22 mouse cellular contexts compared by ENCODE assay signal in genomic region chr7:128910134-128910533, GRCm38 (mm10).
DNase-seq lines count a peak whose midpoint lies in the region; ATAC-seq and TF ChIP-seq lines count a peak whose summit lies in the region.
"Had no signal": no experiment of that assay in that cellular context is flagged by ENCODE, and none has a peak within 500 bp of the region (broad histone marks: within the 10 kb centered on the region; RNA-seq: fewer than 3 reads in every experiment).

No protein-coding gene starts in this region.

- TF ChIP-seq EP300 in stomach, postnatal 0 days (optimal IDR thresholded peaks at IDR 0.05) = no peak

- no peak overlapping the region for H3K27ac ChIP-seq in intestine, embryonic 16.5 days (ENCODE audit: low read length)
- no peak overlapping the region for H3K27ac ChIP-seq in intestine, embryonic 15.5 days
- H3K27ac ChIP-seq in stomach, embryonic 15.5 days = no peak overlapping the region
- H3K27ac ChIP-seq in stomach, postnatal 0 days (replicated peaks) = no peak overlapping the region
- no peak overlapping the region for H3K27ac ChIP-seq in heart, embryonic 10.5 days
- no peak overlapping the region for H3K27ac ChIP-seq in heart, embryonic 12.5 days (ENCODE audit: poor library complexity, severe bottlenecking)
- H3K27ac ChIP-seq in hindbrain, embryonic 11.5 days (ENCODE audit: low read depth, low read length) = no peak overlapping the region
- H3K27ac ChIP-seq: embryonic facial prominence, embryonic 10.5 days; embryonic facial prominence, embryonic 12.5 days; forebrain, embryonic 13.5 days; forebrain, embryonic 15.5 days had no signal

- no peak overlapping the region for H3K4me2 ChIP-seq in intestine, embryonic 16.5 days (ENCODE audit: low read depth, low read length)
- no peak overlapping the region for H3K4me2 ChIP-seq in intestine, embryonic 15.5 days (replicated peaks)
- no peak overlapping the region for H3K4me2 ChIP-seq in stomach, embryonic 15.5 days
- H3K4me2 ChIP-seq in stomach, postnatal 0 days (replicated peaks; ENCODE audit: low read depth) = no peak overlapping the region
- no peak overlapping the region for H3K4me2 ChIP-seq in heart, embryonic 12.5 days
- H3K4me2 ChIP-seq in hindbrain, embryonic 11.5 days (replicated peaks; ENCODE audit: low read depth, low read length) = no peak overlapping the region
- H3K4me2 ChIP-seq: embryonic facial prominence, embryonic 12.5 days; forebrain, embryonic 13.5 days; forebrain, embryonic 15.5 days had no signal

- no peaks in the 10 kb centered on the region for H3K27me3 ChIP-seq in intestine, embryonic 16.5 days (replicated peaks; ENCODE audit: control insufficient read depth, insufficient read depth, low read length)
- no peaks in the 10 kb centered on the region for H3K27me3 ChIP-seq in intestine, embryonic 15.5 days (replicated peaks)
- no peaks in the 10 kb centered on the region for H3K27me3 ChIP-seq in stomach, embryonic 15.5 days (replicated peaks)
- H3K27me3 ChIP-seq in stomach, postnatal 0 days (ENCODE audit: control insufficient read depth, insufficient read depth, low read length) = no peaks in the 10 kb centered on the region
- no peaks in the 10 kb centered on the region for H3K27me3 ChIP-seq in heart, embryonic 10.5 days (ENCODE audit: insufficient read depth, poor library complexity, severe bottlenecking)
- no peaks in the 10 kb centered on the region for H3K27me3 ChIP-seq in heart, embryonic 12.5 days (replicated peaks)
- H3K27me3 ChIP-seq in hindbrain, embryonic 11.5 days (ENCODE audit: control insufficient read depth, insufficient read depth, low read length) = no peaks in the 10 kb centered on the region
- H3K27me3 ChIP-seq: embryonic facial prominence, embryonic 12.5 days; forebrain, embryonic 13.5 days; forebrain, embryonic 15.5 days had no signal

- H3K9me3 ChIP-seq in intestine, embryonic 16.5 days (ENCODE audit: control insufficient read depth, low read length) = no peaks in the 10 kb centered on the region
- H3K9me3 ChIP-seq in intestine, embryonic 15.5 days = no peaks in the 10 kb centered on the region
- no peaks in the 10 kb centered on the region for H3K9me3 ChIP-seq in stomach, embryonic 15.5 days
- H3K9me3 ChIP-seq in stomach, postnatal 0 days (ENCODE audit: control insufficient read depth, low read length) = no peaks in the 10 kb centered on the region
- no peaks in the 10 kb centered on the region for H3K9me3 ChIP-seq in heart, embryonic 10.5 days
- H3K9me3 ChIP-seq in heart, embryonic 12.5 days (replicated peaks) = peaks cover 7% of the 10 kb centered on the region; the same call in 1 of the 2 replicates
- no peaks in the 10 kb centered on the region for H3K9me3 ChIP-seq in hindbrain, embryonic 11.5 days (ENCODE audit: control insufficient read depth, low read length)
- H3K9me3 ChIP-seq: embryonic facial prominence, embryonic 10.5 days; embryonic facial prominence, embryonic 12.5 days; forebrain, embryonic 13.5 days; forebrain, embryonic 15.5 days had no signal

- no peak for TF ChIP-seq CTCF in stomach, postnatal 0 days (IDR thresholded peaks at IDR 0.05; ENCODE audit: low read depth)

- ATAC-seq in intestine, embryonic 16.5 days = peak; percentile 55; the same call in 1 of the 2 replicates
- no peak for ATAC-seq in intestine, embryonic 15.5 days
- ATAC-seq in stomach, embryonic 15.5 days (ENCODE audit: insufficient read depth, low FRiP score, low read depth) = peak; percentile 85
- peak; percentile 90 for ATAC-seq in stomach, postnatal 0 days (ENCODE audit: low FRiP score, low TSS enrichment)
- no peak for ATAC-seq in heart, embryonic 12.5 days (ENCODE audit: insufficient number of reproducible peaks, low FRiP score)
- ATAC-seq in hindbrain, embryonic 11.5 days (ENCODE audit: low FRiP score) = no peak
- ATAC-seq: CD4-positive, CD25-positive, alpha-beta regulatory T cell, adult 4 months; forebrain, embryonic 13.5 days; forebrain, embryonic 15.5 days had no signal

- no peaks in the 10 kb centered on the region for H3K36me3 ChIP-seq in intestine, embryonic 16.5 days (ENCODE audit: control insufficient read depth, insufficient read depth, low read length)
- no peaks in the 10 kb centered on the region for H3K36me3 ChIP-seq in intestine, embryonic 15.5 days
- no peaks in the 10 kb centered on the region for H3K36me3 ChIP-seq in stomach, embryonic 15.5 days
- H3K36me3 ChIP-seq in stomach, postnatal 0 days (ENCODE audit: control insufficient read depth, insufficient read depth, low read length) = no peaks in the 10 kb centered on the region
- H3K36me3 ChIP-seq in heart, embryonic 10.5 days = no peaks in the 10 kb centered on the region
- no peaks in the 10 kb centered on the region for H3K36me3 ChIP-seq in heart, embryonic 12.5 days
- no peaks in the 10 kb centered on the region for H3K36me3 ChIP-seq in hindbrain, embryonic 11.5 days (ENCODE audit: control insufficient read depth, insufficient read depth, low read length)
- H3K36me3 ChIP-seq: embryonic facial prominence, embryonic 10.5 days; embryonic facial prominence, embryonic 12.5 days; forebrain, embryonic 15.5 days had no signal

- H3K4me3 ChIP-seq in intestine, embryonic 16.5 days (ENCODE audit: low read length) = no peak overlapping the region
- H3K4me3 ChIP-seq in intestine, embryonic 15.5 days (replicated peaks) = no peak overlapping the region
- no peak overlapping the region for H3K4me3 ChIP-seq in stomach, embryonic 15.5 days (replicated peaks)
- no peak overlapping the region for H3K4me3 ChIP-seq in stomach, postnatal 0 days (ENCODE audit: low read depth, low read length)
- H3K4me3 ChIP-seq in heart, embryonic 10.5 days = no peak overlapping the region
- H3K4me3 ChIP-seq in heart, embryonic 12.5 days = no peak overlapping the region
- H3K4me3 ChIP-seq in hindbrain, embryonic 11.5 days (ENCODE audit: low read depth, low read length) = no peak overlapping the region
- H3K4me3 ChIP-seq: embryonic facial prominence, embryonic 10.5 days; embryonic facial prominence, embryonic 12.5 days; forebrain, embryonic 13.5 days; forebrain, embryonic 15.5 days had no signal

- no peaks in the 10 kb centered on the region for H3K4me1 ChIP-seq in intestine, embryonic 16.5 days (ENCODE audit: control insufficient read depth, insufficient read depth, low read length)
- H3K4me1 ChIP-seq in intestine, embryonic 15.5 days (replicated peaks) = no peaks in the 10 kb centered on the region
- no peaks in the 10 kb centered on the region for H3K4me1 ChIP-seq in stomach, embryonic 15.5 days
- H3K4me1 ChIP-seq in stomach, postnatal 0 days (replicated peaks; ENCODE audit: control insufficient read depth, insufficient read depth) = no peaks in the 10 kb centered on the region
- H3K4me1 ChIP-seq in heart, embryonic 10.5 days = no peaks in the 10 kb centered on the region
- no peaks in the 10 kb centered on the region for H3K4me1 ChIP-seq in heart, embryonic 12.5 days (replicated peaks)
- H3K4me1 ChIP-seq in hindbrain, embryonic 11.5 days (replicated peaks; ENCODE audit: control insufficient read depth, insufficient read depth, low read length) = no peaks in the 10 kb centered on the region
- H3K4me1 ChIP-seq: embryonic facial prominence, embryonic 10.5 days; embryonic facial prominence, embryonic 12.5 days; forebrain, embryonic 13.5 days; forebrain, embryonic 15.5 days had no signal

- 64% methylated on average over 4 of the region's 4 CpGs for WGBS in intestine, embryonic 16.5 days
- 74% methylated on average over 4 of the region's 4 CpGs for WGBS in intestine, embryonic 15.5 days
- WGBS in large intestine, adult 2 months = 37% methylated on average over 4 of the region's 4 CpGs
- WGBS in stomach, embryonic 15.5 days = 72% methylated on average over 4 of the region's 4 CpGs
- WGBS in stomach, postnatal 0 days = 63% methylated on average over 4 of the region's 4 CpGs
- WGBS in heart, embryonic 10.5 days = 89% methylated on average over 4 of the region's 4 CpGs
- WGBS in heart, embryonic 12.5 days = 78% methylated on average over 4 of the region's 4 CpGs
- WGBS in hindbrain, embryonic 11.5 days = 89% methylated on average over 4 of the region's 4 CpGs

- no peak overlapping the region for H3K9ac ChIP-seq in intestine, embryonic 16.5 days (ENCODE audit: low read depth, low read length)
- H3K9ac ChIP-seq in intestine, embryonic 15.5 days = no peak overlapping the region
- H3K9ac ChIP-seq in stomach, embryonic 15.5 days = no peak overlapping the region
- H3K9ac ChIP-seq in stomach, postnatal 0 days (ENCODE audit: low read length) = no peak overlapping the region
- H3K9ac ChIP-seq in heart, embryonic 12.5 days = no peak overlapping the region
- no peak overlapping the region for H3K9ac ChIP-seq in hindbrain, embryonic 11.5 days (ENCODE audit: low read depth, low read length)
- H3K9ac ChIP-seq: embryonic facial prominence, embryonic 12.5 days; forebrain, embryonic 13.5 days; forebrain, embryonic 15.5 days had no signal

- peak; percentile 14 for DNase-seq in large intestine, adult 2 months (ENCODE audit: low read depth, low spot score)
- DNase-seq in stomach, postnatal 0 days (ENCODE audit: low spot score) = peak; percentile 51
- no peak for DNase-seq in heart, embryonic 10.5 days (ENCODE audit: low spot score)
- no peak for DNase-seq in hindbrain, embryonic 11.5 days (ENCODE audit: low spot score)
- DNase-seq: adrenal gland, adult 2 months; adrenal gland, postnatal 10 days; adrenal gland, postnatal 36 days; B cell, adult 2 months; cerebellum, adult 11-12 months; cerebellum, adult 2 months; cerebellum, adult 9-10 months; cerebellum, postnatal 10 days; cerebellum, postnatal 25 days had no signal

Comparison
In these comparisons a context has a peak if more than half of its experiments do, and no peak if none do; other contexts are left out.
1. ATAC-seq: peak in intestine, embryonic 16.5 days (single experiment), stomach, embryonic 15.5 days (single experiment) and stomach, postnatal 0 days (single experiment); none in intestine, embryonic 15.5 days (single experiment), heart, embryonic 12.5 days (single experiment) and hindbrain, embryonic 11.5 days (single experiment).
2. DNase-seq: peak in large intestine, adult 2 months (single experiment) and stomach, postnatal 0 days (single experiment); none in heart, embryonic 10.5 days (single experiment) and hindbrain, embryonic 11.5 days (single experiment).